Mouse (Mus musculus): ENCODE data around the gene Ak8. TPM values are rescaled to one million over a fixed set of nuclear protein-coding genes. Genes with fewer than 3 reads are reported as not detected.

Ak8 gene
- polyA plus RNA-seq, 1 experiment from 2014 or later, result 0.97 TPM

GRCm38 (mm10) chr2:28860678-28861423 is 160.9 kb downstream of the Ak8 start:
- Histone ChIP-seq H3K27me3 (ENCODE audit: control insufficient read depth, insufficient read depth, low read length) (no peaks in the 10 kb centered on the region), H3K9me3 (replicated peaks; ENCODE audit: control insufficient read depth, low read length) (no peaks in the 10 kb centered on the region), H3K4me2 (ENCODE audit: low read depth, low read length) (no peak overlapping the region), H3K27ac (replicated peaks; ENCODE audit: low read depth, low read length) (no peak overlapping the region), H3K36me3 (replicated peaks; ENCODE audit: control insufficient read depth, insufficient read depth, low read depth, low read length) (peaks cover 2% of the 10 kb centered on the region; the same call in 1 of the 2 replicates), H3K9ac (replicated peaks; ENCODE audit: low read length) (no peak overlapping the region), H3K4me1 (ENCODE audit: control insufficient read depth, insufficient read depth, low read length) (no peaks in the 10 kb centered on the region), H3K4me3 (ENCODE audit: low read depth, low read length) (no peak overlapping the region)
- WGBS, result 96% methylated on average over 8 of the region's 8 CpGs
- DNase-seq (ENCODE audit: low spot score), result no peak
- no peak for ATAC-seq (replicated peaks; ENCODE audit: insufficient number of reproducible peaks, low FRiP score, low TSS enrichment, low read depth)

Small RNA genes lying within 50 kb of the gene (microRNA-seq; reads per million reads assigned to microRNA genes)
- 1.4 reads per million for gene Mir3088 (ENCODE audit: borderline number of aligned reads)

Other genes starting within 250 kb of the Ak8 start
- gene 1700007K13Rik, start 233.8 kb upstream of the Ak8 start, polyA plus RNA-seq (2014; fragmentation: Nextera tagmentation; extraction: Ambion mirVana), result 0.90 and 1.5 TPM in 2 replicates
- gene Mrps2, start 232.1 kb upstream of the Ak8 start, polyA plus RNA-seq (2014; fragmentation: Nextera tagmentation; extraction: Ambion mirVana), result 68.4 and 71.4 TPM in 2 replicates
- gene Gbgt1, start 203.3 kb upstream of the Ak8 start, polyA plus RNA-seq (2014; fragmentation: Nextera tagmentation; extraction: Ambion mirVana), result not detected in 2 replicates
- gene Gm10134, start 194.1 kb upstream of the Ak8 start, polyA plus RNA-seq (2014; fragmentation: Nextera tagmentation; extraction: Ambion mirVana), result 0.68 TPM in 1 of 2 replicates, not detected in the other
- 41.7 and 44.8 TPM in 2 replicates for gene Ralgds, start 187.0 kb upstream of the Ak8 start, polyA plus RNA-seq (2014; fragmentation: Nextera tagmentation; extraction: Ambion mirVana)
- not detected in 2 replicates for gene Cel, start 136.8 kb upstream of the Ak8 start, polyA plus RNA-seq (2014; fragmentation: Nextera tagmentation; extraction: Ambion mirVana)
- gene Gtf3c5, start 116.4 kb upstream of the Ak8 start, polyA plus RNA-seq (2014; fragmentation: Nextera tagmentation; extraction: Ambion mirVana), result 38.5 and 38.8 TPM in 2 replicates
- gene Gfi1b, start 78.2 kb upstream of the Ak8 start, polyA plus RNA-seq (2014; fragmentation: Nextera tagmentation; extraction: Ambion mirVana), result 2.1 and 2.6 TPM in 2 replicates
- gene Tsc1, start 58.9 kb upstream of the Ak8 start, polyA plus RNA-seq (2014; fragmentation: Nextera tagmentation; extraction: Ambion mirVana), result 16.4 and 17.9 TPM in 2 replicates
- gene Spaca9, start 437 bp upstream of the Ak8 start, polyA plus RNA-seq (2014; fragmentation: Nextera tagmentation; extraction: Ambion mirVana), result 1.4 and 2.1 TPM in 2 replicates
- gene Gtf3c4, start 140.2 kb downstream of the Ak8 start, polyA plus RNA-seq (2014; fragmentation: Nextera tagmentation; extraction: Ambion mirVana), result 30.1 and 30.9 TPM in 2 replicates
- 18.6 and 20.0 TPM in 2 replicates for gene Ddx31, start 140.2 kb downstream of the Ak8 start, polyA plus RNA-seq (2014; fragmentation: Nextera tagmentation; extraction: Ambion mirVana)
- gene Barhl1, start 216.5 kb downstream of the Ak8 start, polyA plus RNA-seq (2014; fragmentation: Nextera tagmentation; extraction: Ambion mirVana), result 0.83 and 0.89 TPM in 2 replicates